Mouse (Mus musculus) lung, embryonic 14.5 days (tissue): Measurements from ENCODE around the gene Hoxd11. TPM values are rescaled to one million over a fixed set of nuclear protein-coding genes. Genes with fewer than 3 reads are reported as not detected.

Experiments used
- ATAC-seq: fragments of 200-750 bp; cut with Nextera tagmentation; 2 replicates; pipeline ENCODE4 v1.8.0; 2017; ENCODE audit warnings: mild to moderate bottlenecking, moderate TSS enrichment, moderate library complexity; ENCODE audit not compliant: insufficient read depth
- DNase-seq: peaks from one replicate; pipeline ENCODE4 v3.0.0-alpha.2; 2015
- H3K27ac ChIP-seq: fragments of 300-500 bp; sonication (generic); 2 replicates; pipeline ENCODE4 v1.5.1; 2014; ENCODE audit warnings: low read depth, mild to moderate bottlenecking, moderate library complexity
- H3K27me3 ChIP-seq: fragments of 300-500 bp; sonication (generic); 2 replicates; pipeline ENCODE4 v1.6.1; 2014; ENCODE audit warnings: low read length, control low read depth; ENCODE audit not compliant: insufficient read depth
- H3K36me3 ChIP-seq: fragments of 300-500 bp; sonication (generic); 2 replicates; pipeline ENCODE4 v1.6.1; 2014; ENCODE audit warnings: control low read depth; ENCODE audit not compliant: insufficient read depth
- H3K4me1 ChIP-seq: fragments of 300-500 bp; sonication (generic); 2 replicates; pipeline ENCODE4 v1.6.1; 2014; ENCODE audit warnings: antibody characterized with exemption, control low read depth; ENCODE audit not compliant: insufficient read depth
- H3K4me2 ChIP-seq: fragments of 300-500 bp; sonication (generic); 2 replicates; pipeline ENCODE4 v1.6.1; 2014; ENCODE audit warnings: mild to moderate bottlenecking
- H3K4me3 ChIP-seq: fragments of 300-500 bp; sonication (generic); 2 replicates; pipeline ENCODE4 v1.5.1; 2014; ENCODE audit warnings: low read depth, low read length
- H3K9ac ChIP-seq: fragments of 300-500 bp; sonication (generic); 2 replicates; pipeline ENCODE4 v1.6.1; 2014
- H3K9me3 ChIP-seq: fragments of 300-500 bp; sonication (generic); 2 replicates; pipeline ENCODE4 v1.6.1; 2016; ENCODE audit warnings: low read depth, low read length, control low read depth
- CTCF ChIP-seq: IDR thresholded peaks from 2 replicates; pipeline ENCODE4 v1.5.1; 2016; ENCODE audit warnings: antibody characterized with exemption, low read depth
- WGBS: fragments of 180-500 bp; shearing (Covaris S2); extraction: QIAGEN DNeasy Blood & Tissue Kit; methylation state at CpG from one replicate; pipeline ENCODE4 v1.1.7; 2014; 5-methylcytosine and 5-hydroxymethylcytosine counted together
- polyA plus RNA-seq: library from polyadenylated mRNA; unstranded; fragments of >200 nt; fragmentation: Nextera tagmentation; extraction: Ambion mirVana; gene quantifications from 2 replicates; pipeline ENCODE4 v1.2.1, GENCODE M21; 2014

Gene Hoxd11
- polyA plus RNA-seq, 1 experiment from 2014 or later: not detected

DNA sequence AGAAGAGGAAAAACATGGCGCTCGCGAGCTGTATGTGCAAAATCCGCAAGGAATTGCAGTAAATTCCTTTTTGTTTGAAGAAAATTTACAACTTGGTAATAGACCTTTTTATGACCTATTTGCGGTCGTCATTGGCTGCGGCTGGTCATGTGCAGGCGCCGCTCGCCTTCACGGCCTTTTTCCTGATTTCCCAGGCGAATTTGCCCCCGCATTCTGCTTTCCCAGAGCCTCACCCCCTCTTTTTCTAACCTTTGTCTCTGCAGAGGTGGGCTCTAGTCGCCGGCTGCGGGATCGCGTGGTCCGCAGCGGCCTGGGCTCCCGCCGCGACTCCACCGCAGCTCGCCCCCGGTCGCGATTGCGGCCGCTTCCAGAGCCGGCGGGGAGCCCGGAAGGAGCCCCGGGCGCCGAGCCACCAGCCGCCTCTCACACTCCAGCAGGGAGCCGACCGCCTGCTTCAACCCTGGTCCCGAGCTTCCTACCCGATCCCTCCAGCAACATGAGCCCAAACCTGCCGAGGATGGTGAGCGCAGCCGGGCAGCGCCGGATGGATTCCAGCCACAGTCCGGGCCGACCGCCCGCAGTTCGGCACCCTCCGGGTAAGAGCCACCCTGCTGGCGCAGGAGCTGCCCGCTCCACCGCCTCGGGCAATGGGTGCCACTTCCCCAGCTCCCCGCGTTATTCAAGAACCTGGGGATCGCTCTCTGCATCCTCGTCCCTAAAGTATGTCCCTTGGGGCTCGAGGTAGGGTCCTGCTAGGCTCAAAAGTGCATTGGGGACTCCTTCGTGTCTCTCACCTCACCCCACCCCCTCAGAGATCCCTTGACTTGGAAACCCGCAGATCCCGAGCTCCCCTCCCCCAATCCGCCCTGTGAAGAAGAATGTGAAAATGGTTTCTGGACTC, 32.6 kb downstream of the Hoxd11 start, which contains the start of the genes Hoxd3 and Hoxd4:
TSS of gene Hoxd3 (plus strand) at position 207 of the 901 bp plus-strand sequence.
TSS of gene Hoxd4 (plus strand) at position 209 of the 901 bp plus-strand sequence.
- Histone ChIP-seq H3K36me3 (no peaks in the 10 kb centered on the region), H3K9me3 (no peaks in the 10 kb centered on the region), H3K9ac (peak within 1 kb of the TSS; percentile 29; the same call in 1 of the 2 replicates), H3K4me2 (peak within 1 kb of the TSS; percentile 55), H3K27ac (peak within 1 kb of the TSS; percentile 36; the same call in 1 of the 2 replicates), H3K4me3 (peak within 1 kb of the TSS; percentile 37), H3K4me1 (no peaks in the 10 kb centered on the region), H3K27me3 (peaks cover 98% of the 10 kb centered on the region)
- WGBS: under 1% methylated on average over 64 of the region's 65 CpGs
- DNase-seq: peak; percentile 53
- no peak for ATAC-seq
- no peak for TF ChIP-seq CTCF

DNA sequence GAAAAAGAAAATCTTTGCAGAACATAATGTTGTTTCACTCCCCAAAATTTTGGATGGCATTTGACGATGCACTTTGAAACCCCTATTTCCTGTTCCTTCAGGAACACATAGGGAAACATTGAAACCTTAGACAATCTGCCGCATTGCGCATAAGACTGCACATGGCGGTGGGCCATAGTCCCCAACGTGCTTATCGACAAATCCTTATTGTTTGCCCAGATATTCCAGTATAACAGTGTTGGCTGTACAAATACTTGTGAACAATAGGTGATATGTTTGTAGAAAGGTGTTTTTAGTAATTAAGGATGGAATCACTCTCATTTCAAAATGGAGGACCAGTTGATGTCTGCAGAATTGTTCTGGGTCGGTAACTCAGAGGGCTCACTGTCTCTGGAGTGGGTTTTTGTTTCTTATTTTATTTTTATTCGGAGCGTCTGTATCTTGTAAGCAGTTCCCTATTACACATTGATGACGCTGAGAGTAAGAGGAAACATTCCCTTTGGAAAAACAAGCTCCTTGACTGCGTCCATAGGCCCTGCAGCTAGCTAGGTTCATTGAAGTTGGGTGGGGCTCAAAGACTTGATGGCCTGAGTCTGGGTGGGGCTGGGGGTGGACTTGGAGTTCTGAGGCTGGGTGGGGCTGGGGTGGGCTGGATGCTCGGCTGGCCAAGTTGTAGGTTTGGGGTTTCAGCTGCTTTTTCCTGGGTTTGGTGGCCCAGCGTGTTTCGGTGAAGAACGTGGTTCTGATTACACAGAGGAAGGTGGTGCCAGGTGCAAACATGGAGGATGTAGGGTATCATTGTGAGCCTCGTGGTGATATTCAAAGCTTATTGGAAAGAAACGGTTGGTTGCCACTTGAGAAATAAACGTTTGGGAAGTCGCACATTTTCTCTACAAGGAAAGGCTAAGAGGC, 34.1 kb downstream of the Hoxd11 start:
- no peaks in the 10 kb centered on the region for H3K4me1 ChIP-seq
- H3K27me3 ChIP-seq: peaks cover 96% of the 10 kb centered on the region
- H3K27ac ChIP-seq: no peak overlapping the region
- ATAC-seq (no peak), DNase-seq (no peak)
- no peak overlapping the region for H3K9ac ChIP-seq
- no peaks in the 10 kb centered on the region for H3K36me3 ChIP-seq
- no peak overlapping the region for H3K4me3 ChIP-seq
- WGBS: 7% methylated on average over 19 of the region's 19 CpGs
- TF ChIP-seq CTCF: no peak
- H3K9me3 ChIP-seq: no peaks in the 10 kb centered on the region
- H3K4me2 ChIP-seq: no peak overlapping the region

DNA sequence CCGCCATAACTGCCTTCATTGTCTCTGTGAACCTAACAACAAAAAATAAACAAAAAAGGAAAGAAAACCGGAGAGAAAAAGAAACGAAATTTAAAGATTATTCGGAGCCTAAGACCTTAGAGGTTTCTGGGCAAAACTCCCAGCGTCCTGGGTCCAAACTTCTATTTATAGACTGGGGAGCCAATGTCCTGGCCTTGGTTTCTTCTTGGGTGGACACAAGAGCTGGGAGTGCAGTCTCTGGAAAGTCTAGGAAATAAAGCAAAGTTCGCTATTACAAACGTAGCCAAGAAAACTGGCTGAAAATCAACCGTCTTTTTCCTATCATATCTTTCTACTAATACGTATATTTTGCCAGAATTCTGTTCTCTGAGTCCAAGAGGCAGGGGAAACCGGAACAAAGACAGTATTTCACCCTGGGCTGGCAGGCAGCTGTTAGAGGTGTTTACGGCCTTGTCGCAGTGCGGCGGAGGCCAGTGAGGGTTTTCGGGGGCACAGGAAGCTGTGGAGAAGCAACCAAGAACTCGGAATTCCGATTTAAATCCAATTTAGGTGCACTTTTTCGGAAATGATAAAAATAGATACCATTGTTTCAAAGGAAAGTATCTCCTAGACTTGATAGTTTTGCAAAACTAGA, 34.9 kb downstream of the Hoxd11 start:
- no peak for TF ChIP-seq CTCF
- no peaks in the 10 kb centered on the region for H3K4me1 ChIP-seq
- H3K27me3 ChIP-seq: peaks cover 96% of the 10 kb centered on the region
- no peaks in the 10 kb centered on the region for H3K36me3 ChIP-seq
- no peak overlapping the region for H3K4me3 ChIP-seq
- H3K4me2 ChIP-seq: no peak overlapping the region
- H3K9ac ChIP-seq: no peak overlapping the region
- no peak for ATAC-seq
- DNase-seq: no peak
- no peaks in the 10 kb centered on the region for H3K9me3 ChIP-seq
- 5% methylated on average over 18 of the region's 18 CpGs for WGBS
- no peak overlapping the region for H3K27ac ChIP-seq

DNA sequence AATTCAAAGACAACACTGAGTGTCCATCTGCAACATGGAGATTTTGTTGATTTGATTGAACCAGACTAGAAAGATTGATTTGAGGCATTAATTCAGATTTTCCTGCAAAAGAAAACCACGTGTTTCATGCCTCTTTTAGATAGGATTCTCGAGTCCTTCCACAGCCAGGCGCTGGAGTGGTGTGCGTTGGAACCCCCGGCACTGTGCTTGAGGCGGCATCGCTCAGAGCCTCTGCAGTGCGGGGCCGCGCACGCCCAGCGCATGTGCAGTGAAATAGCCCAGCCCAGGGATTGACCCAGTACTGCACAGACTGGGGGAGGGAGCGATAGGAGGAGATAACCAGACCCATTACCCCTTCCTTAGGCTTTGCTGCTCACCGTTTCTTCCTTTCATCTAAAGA, 35.5 kb downstream of the Hoxd11 start:
- DNase-seq: no peak
- TF ChIP-seq CTCF: no peak
- H3K9me3 ChIP-seq: no peaks in the 10 kb centered on the region
- no peaks in the 10 kb centered on the region for H3K36me3 ChIP-seq
- no peaks in the 10 kb centered on the region for H3K4me1 ChIP-seq
- 1% methylated on average over 14 of the region's 14 CpGs for WGBS
- H3K9ac ChIP-seq: no peak overlapping the region
- peaks cover 96% of the 10 kb centered on the region for H3K27me3 ChIP-seq
- no peak overlapping the region for H3K4me2 ChIP-seq
- H3K27ac ChIP-seq: no peak overlapping the region
- no peak; the same call in 1 of the 2 replicates for ATAC-seq
- no peak overlapping the region for H3K4me3 ChIP-seq

DNA sequence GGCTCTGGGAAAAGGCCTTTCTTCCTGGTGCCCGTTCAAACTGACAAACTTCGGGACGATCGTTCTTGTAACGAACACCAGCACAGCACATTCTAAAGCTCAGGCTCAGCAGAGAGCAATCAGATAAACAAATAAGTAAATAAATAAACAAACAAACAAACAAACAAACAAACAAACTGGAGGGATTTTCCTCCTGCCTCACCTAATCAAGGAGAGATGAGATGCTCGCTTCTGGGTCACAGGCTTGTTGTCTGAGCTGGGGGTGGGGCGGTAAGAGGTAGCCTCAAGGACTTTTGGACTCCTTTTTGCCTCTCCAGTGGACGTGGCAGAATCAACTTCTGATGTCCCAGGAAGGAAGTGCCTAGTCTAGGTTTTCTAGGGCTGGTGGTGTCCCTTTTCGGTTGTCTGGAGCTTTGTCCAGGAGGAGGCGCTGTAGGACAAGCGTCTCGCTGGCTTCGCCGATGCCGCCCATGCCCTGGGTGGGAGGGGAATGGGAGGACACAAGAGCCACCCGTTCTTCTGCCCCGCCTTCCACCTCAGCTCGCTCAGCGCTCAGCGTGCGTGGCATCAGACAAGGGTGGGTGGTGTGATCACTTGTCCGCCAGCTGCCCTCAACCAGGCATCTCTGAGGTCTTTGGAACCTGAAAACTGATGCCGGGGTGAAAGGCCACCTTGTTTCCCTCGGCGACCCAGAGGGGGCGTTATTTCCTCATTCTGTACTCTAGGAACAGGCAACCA, 36.3 kb downstream of the Hoxd11 start:
- no peak overlapping the region for H3K9ac ChIP-seq
- H3K4me3 ChIP-seq: peak overlapping the region; percentile 21; the same call in 1 of the 2 replicates
- no peaks in the 10 kb centered on the region for H3K36me3 ChIP-seq
- peak; percentile 96 for DNase-seq
- WGBS: 5% methylated on average over 26 of the region's 26 CpGs
- peak; percentile 81 for ATAC-seq
- no peaks in the 10 kb centered on the region for H3K4me1 ChIP-seq
- peaks cover 96% of the 10 kb centered on the region for H3K27me3 ChIP-seq
- H3K9me3 ChIP-seq: no peaks in the 10 kb centered on the region
- no peak overlapping the region for H3K27ac ChIP-seq
- peak overlapping the region; percentile 56 for H3K4me2 ChIP-seq
- peak; percentile 94 for TF ChIP-seq CTCF

DNA sequence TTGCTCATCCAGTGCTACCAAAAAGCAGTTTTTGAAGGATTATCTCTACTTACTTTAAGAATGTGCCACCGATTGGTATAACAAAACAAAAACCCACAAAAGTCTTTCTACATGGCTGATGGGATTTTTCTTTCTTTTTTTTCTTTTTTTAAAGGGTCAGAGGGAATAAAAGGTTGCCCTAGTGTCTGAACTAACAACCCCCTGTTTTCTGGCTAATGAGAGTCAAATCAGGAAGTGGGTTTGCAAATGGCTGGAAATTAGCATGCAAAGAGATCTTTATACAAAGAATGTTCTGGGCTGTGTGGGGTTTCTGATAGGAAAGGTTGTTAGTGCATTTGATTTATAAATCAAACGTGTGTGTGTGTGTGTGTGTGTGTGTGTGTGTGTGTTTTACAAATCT, 41.0 kb downstream of the Hoxd11 start:
- H3K4me1 ChIP-seq: no peaks in the 10 kb centered on the region
- whole genome bisulfite sequencing: 16% methylated on average over 2 of the region's 2 CpGs
- DNase-seq (no peak), ATAC-seq (no peak)
- H3K36me3 ChIP-seq: no peaks in the 10 kb centered on the region
- H3K4me3 ChIP-seq: no peak overlapping the region
- H3K27ac ChIP-seq: no peak overlapping the region
- H3K9ac ChIP-seq: no peak overlapping the region
- H3K27me3 ChIP-seq: peaks cover 96% of the 10 kb centered on the region
- H3K9me3 ChIP-seq: no peaks in the 10 kb centered on the region
- TF ChIP-seq CTCF: no peak
- H3K4me2 ChIP-seq: no peak overlapping the region
